Mouse (Mus musculus): ENCODE measurements at regions not wholly inside any gene's neighbourhood (a gene's known extent, or its start where the extent isn't known, plus 50 kb on each side); places are given as distances from the start of the nearest gene placed in this dataset.

- DNase-seq = peak; percentile 49
These were observed 375.2 kb downstream of the Shisa9 start for GRCm38 (mm10) chr16:12359116-12359515.

- no peak for DNase-seq
These were observed 405.6 kb downstream of the Shisa9 start for GRCm38 (mm10) chr16:12389545-12389944.

DNA sequence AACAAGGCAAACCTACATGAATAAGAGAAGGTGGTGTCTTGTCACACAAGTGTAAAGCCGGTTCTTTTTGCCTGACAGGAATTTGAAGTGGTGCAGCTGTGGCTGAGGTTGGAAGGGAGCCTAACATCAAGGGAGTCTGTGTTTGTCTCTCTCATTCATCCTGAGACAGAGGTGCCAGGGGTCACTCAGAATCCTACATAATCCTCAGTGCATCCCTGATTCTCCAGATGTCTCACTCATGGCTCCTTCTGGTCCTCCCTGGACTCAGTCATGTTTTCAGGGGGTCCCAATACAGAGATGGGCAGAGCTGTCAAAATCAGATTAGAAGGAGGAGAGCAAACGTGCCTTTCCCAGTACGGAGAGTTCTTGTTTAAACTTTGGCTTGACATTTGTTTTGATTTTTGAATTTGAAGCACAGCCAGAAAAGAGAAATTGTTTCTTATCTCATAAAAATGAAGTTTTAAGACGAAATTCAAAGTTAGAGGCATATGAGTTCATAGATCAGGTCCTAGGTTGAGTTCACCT lies 451.8 kb downstream of the Shisa9 start:
- DNase-seq = no peak

GRCm38 (mm10) chr16:12438622-12439021 lies 454.7 kb downstream of the Shisa9 start:
- DNase-seq = no peak

DNA sequence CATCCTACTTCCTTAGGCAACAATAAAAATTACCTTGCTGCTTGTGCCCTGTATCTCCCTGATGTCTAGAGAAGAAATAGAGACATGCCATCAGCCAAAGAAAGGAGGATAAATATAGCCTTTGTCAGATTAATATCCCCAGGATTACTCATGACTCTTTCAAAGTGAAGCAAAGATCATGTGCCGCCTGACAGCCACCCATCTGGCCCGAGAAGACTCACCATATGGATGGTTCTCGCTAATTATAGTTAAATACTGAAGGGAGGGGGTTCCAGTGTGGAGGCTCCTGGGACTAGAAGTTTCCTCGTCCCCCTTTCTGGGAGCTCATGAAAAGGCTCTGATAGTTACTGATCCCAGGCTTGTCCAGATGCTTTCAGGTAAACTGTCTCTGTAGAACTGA lies 470.9 kb downstream of the Shisa9 start:
- DNase-seq = no peak
